Mouse (Mus musculus) adipocyte (in vitro differentiated cells): ENCODE data around the gene Iqgap1.

ENCODE experiments used
- DNase-seq: peaks from one replicate; pipeline ENCODE4 v3.0.0-alpha.2; 2016; ENCODE audit warnings: low spot score

The Iqgap1 gene

DNA sequence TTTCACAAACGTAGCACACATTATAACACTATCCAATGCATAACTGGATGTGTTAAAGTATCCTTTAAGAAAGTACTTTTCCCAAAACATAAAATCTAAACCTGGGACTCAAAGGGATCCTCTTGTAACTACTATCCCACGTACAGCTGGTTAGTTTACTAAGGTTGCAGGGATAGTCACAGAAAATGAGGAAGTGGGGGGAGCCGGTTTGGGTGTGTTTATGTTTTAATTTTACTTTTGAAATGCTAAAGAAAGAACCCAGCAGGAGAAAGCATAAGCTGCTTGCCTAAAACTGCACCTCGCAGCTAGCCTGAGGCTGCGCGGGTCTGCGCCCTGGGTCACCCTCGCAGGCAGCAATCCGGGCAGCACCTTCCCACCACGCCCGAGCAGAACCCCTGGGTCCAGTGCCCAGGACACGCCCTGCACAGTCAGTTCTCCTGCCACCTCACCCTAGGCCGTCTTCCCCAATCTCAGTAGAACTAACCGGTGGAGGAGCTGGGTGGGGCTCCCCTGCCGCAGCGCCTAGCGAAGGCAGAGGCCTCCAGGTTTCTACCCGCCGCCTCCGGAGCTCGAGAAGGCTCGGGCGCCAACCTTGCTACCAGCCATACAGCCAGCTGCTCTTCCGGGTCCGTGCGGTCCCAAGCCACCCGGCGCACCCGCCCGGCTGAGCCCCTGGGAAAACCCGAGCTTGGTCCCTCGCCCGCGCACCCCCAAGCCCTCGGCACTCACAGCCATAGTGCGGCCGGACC, 23.2 kb downstream of the Iqgap1 start:
- no peak for DNase-seq

DNA sequence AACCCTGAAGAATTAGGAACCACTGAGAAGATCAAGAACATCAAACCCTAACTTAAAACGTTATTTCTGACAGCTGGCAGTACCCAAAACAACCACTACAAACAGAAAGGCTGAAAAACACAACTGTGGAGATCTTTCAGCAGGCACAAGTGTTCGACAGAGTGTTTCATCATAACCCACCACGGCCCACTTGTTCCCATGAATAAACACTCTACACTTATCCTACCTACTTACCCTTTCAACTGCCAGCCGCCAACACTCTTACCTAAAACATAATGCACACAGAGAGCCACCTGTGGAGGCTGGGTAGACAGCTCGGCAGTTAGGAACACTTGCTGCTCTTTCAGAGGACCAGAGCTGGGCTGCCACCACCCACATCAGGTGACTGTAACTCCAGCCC, 26.5 kb downstream of the Iqgap1 start:
- DNase-seq = no peak

DNA sequence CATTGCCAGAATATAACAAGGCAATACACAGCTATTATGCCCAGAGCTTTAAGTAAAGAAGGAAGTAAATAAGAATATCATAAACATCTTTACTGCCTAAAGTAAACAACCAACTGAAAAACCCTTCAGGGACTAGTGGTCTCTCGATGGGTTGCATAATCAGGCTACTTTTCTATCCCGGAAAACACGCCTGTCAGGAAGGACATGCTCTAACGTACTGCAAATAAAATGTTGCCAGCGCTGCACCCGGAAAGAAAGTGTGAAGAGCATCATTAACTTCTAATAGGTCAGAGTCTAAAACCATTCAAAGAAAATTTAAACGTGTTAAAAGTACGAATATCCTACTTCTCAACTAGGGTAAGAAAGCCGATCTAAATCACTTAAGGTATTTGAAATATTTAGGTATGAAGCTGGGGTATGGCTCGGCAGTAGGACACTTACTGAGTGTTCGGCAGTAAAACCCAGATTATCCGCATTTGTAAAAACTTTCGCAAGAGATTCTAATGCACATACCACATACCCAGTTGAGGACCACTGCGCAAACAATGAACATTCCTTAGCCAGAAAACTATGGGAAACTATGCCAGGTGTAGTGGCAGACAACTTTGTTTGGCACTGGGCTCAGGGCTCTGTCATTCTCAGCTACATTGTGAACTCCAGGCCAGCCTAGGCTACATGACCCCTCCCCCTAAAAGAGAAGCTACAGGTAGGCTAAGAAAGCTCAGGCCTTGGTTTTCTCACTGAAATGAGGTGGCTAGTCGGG, 28.8 kb downstream of the Iqgap1 start:
- no peak for DNase-seq

DNA sequence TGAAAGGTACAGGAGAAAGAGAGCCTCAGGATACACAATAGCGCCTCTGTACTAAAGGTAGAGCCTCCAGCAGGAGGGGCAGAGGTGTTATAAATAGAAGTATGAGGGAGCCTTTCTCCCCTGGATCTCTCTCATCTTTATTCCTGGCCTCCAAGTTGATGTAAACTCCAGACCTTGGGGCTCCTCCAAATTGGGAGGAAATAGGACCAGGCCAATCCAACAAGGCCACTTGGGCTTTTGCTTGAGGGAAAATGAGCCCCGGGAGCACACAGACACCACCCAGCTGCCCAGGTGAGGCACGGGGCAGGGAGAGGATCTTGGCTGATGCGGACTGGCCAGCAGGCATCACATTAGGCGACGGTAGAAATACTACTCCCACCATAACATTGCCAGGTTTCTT, 29.5 kb downstream of the Iqgap1 start:
- DNase-seq = no peak

DNA sequence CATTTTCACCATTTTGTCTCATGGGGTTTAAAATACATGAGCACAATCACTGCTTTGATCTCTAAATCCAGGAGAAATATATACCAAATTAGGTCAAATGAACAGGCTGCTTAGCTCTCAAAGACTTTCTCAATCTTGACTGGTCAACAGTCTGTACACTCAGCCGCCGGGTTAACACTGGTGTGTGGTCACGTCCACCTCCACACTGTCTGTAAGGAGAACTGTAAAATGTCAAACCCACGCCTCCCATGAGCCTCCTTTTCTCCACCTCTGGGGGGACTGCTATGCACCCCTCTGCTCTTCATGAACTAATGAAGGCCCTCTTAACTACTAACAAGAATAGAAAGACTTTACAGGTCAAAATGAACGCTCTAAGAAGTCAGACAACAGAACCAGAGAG, 36.2 kb downstream of the Iqgap1 start:
- no peak for DNase-seq

DNA sequence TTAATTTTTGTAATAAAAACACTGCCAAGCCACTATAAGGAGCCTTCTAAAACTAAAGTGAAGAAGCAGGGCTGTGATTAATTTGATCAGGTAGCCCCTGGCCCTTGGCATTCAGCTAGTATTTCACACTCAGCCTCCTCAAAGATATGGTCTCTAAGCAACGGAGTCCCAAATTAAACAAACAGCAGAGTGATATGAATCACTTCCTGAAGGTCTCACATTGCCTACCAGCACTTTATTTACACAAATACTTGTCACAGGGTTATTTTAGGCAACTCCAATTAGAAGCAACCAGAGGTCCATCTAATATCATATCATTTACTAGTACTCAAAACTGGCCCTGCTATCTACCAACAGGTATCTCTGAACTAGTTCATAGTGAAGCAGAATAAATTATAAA, 36.7 kb downstream of the Iqgap1 start:
- DNase-seq = no peak

DNA sequence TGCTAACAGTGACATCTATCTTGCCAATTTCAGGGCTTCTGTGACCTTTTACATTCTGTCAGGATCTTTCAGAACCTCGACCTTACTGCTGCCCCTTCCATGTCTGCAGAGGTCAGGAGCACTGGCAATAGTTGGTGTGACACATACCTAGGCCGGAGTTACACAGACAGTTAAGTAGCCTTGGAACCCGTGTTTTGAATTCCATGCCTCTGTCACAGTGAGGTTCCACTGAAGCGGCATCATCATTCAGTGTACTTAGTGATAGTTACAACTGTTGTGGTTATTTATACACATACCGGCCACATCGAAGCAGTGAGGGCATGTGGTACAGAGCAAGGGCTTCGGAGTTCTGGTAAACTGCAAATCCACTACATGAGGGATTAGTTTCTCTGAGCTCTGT, 37.8 kb downstream of the Iqgap1 start:
- no peak for DNase-seq

DNA sequence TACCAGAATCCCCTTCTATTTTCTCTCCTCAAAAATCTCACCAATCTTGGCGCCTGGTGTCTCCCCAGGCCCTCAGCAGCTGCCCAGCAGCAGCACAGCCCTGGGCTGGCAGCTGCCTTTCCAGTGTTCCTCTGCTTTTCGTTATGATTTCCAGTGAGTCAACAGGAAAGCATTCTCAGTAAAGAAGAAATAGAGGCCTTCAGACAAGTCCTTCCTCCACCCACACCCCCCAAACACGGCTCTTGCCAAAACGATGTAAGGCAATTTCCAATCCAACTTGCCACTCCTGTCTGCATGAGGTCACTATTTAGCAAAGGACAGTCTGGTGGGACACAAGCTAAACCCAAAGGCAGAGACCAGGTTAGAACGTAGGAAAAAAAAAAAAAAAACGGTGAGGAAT, 39.0 kb downstream of the Iqgap1 start:
- peak; percentile 39 for DNase-seq

DNA sequence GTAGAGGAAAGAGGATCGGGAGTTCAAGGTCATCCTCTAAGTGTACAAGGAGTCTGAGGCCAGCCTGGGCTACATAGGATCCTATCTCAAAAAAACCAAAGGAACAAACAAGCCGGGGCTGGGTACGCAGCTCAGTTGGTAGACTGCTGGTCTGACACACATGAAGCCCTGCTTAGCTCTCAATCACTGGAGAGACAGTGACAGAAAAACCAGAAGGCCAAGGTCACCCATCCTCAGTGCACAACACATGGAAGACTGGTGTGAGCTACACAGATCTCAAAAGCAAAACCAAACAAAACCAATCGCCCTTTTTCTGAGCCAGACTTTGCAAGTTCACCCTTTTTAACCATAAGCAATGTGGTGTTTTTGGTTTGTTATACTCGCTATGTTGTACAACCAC, 41.9 kb downstream of the Iqgap1 start:
- DNase-seq = no peak

DNA sequence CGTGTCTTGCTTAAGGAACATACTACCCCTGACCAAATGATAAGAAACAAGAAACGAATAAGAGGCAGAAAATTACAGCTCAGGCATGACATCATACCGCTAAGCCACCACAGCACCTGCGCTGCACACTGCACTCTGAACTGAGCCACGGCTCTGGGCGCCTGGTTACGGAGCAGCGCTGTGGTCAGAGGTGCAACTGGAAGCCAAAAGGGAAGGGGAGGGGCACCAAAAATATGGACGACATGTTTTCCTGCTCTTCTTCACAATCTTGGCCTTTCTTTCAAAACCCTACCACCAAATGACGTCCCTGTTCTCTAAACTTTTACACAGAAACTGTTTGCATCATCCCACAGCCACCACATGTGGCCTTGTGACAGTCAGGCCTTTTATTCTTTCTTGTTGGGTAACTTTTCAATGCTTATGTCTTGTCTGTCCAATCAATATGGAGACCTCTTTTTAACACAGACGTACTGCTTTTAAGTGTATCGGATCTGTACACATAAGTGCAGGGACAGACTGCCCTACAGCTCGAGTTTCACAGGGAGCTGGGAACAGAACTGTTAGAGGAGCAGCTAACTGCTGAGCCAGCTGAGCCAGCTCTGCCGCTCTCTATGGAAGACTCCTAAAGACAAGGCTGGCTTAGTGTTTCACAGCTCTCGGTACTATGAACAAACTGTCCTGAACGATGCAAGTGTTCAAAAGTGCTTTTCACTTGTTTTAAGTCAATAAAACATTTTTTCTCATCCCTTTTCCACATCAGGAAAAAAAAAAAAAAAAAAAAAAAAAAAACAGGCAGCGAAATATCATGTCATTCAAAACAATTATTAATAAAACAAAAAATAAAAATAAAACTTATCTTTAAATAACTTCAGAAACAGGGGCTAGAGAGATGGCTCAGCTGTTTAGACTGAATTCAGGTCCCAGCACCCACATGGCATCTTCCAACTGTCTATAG, 43.3 kb downstream of the Iqgap1 start:
- peak; percentile 59 for DNase-seq

DNA sequence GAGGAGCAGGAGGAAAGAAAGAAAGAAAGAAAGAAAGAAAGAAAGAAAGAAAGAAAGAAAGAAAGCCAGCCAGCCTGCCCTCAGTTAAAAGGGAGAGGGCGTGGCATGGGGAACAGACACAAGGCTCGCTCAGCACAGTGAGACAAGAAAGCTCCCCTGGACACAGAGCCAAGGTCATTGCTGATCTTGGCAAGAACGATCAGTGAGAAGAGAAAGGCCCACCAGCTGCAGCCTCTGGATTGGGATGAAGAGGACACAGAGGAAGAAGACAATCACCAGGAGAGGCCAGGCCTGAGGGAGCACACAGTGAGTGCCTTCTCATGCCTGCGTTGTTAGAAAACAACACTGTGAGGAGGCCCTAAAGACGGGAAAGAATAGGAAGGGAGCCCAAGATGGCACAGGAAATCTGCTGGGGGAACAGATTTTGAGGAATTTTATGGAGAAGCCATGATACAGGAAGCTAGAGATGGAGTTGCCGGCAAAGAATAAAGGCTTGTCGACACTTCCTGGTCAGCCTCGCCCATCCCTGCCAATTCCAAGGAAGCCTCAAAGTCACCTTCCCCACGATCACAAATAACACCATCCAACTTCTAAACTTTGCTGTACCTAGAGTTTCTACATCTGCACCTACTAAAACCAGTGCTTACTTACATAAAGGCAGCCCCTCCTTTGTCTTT, 44.2 kb downstream of the Iqgap1 start:
- DNase-seq = peak; percentile 33

DNA sequence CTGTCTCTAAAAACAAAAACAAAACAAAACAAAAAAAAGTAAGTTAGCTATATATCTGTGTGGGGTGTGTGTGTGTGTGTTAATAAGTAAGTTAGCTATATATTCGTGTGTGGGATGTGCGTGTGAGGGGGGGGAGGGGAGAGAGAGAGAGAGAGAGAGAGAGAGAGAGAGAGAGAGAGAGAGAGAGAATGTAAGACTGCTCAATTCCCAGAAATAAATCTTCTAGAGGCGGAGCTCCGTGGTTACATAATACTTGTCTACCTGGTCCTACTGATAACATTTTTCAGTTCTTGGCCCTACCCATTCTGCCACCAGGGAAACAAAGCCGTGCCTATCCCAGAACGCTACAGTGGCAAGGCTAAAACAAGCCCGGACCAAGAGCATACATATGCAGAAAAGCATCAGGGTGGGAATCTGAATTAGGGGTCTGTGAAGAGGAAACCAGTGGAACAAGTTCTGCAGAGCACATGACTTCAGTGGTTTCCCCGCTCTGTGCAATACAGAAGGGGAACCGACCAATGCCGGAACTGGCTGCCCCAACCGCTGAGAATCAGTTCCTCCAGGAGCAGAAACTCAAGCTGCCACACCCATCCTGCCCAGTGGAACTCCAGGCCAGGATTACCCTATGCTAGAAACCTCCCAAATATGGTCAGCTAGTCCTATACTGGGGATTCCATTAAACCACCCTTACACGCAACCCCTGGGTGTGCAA, 46.7 kb downstream of the Iqgap1 start:
- no peak for DNase-seq

DNA sequence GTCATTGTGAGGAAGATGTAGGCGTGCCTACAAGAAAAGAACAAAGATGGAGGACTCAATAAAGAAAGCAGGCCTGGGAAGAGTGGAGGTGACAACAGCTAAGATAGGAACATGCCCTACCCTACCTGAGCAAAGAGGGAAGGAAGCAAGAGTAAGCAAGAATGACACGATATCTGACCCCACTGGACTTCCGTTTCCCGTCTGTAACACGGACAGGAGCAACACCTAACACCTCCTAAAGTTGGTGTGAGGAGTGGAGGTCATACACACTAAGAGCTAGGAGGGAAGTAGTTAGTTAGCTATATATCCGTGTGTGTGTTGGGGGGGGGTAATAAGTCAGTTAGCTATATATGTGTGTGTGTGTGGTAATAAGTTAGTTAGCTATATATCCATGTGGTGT, 47.4 kb downstream of the Iqgap1 start:
- no peak for DNase-seq

DNA sequence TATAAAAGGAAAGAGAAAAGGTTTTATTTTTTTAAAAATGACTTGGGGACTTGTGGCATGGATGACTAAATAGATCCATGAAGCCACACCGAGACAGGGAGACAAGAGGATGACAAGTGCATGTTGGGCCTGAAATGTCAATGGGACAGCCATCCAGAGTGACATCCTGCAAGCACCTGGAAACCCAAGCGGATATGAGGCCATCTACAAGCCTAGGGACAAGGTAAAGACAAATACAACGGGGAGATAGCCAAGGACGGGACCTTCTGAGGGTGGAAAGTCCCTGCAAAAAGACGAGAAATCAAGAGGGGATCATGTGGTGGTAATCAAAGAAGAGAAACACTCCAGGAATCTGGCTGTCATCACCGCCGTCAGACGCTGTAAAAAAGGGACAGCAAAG, 48.6 kb downstream of the Iqgap1 start:
- no peak for DNase-seq

DNA sequence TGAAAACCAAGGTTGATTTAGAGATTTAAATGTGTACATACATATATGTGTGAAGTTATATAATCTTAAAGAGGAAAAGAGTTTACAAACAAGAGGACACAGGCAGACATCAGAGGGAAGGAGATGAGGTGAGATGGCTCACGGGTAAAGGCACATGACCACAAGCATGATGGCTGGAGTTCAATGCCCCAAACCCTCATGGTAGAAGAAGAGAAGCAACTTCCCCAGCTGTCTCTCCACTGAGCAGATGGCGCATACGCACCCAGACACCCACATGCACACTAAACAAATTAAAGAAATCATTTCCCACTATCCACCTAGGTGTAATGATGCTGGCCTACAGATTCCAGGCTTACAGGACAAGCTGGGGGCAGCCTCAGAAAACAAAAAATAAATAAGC, 49.7 kb downstream of the Iqgap1 start:
- DNase-seq = no peak

DNA sequence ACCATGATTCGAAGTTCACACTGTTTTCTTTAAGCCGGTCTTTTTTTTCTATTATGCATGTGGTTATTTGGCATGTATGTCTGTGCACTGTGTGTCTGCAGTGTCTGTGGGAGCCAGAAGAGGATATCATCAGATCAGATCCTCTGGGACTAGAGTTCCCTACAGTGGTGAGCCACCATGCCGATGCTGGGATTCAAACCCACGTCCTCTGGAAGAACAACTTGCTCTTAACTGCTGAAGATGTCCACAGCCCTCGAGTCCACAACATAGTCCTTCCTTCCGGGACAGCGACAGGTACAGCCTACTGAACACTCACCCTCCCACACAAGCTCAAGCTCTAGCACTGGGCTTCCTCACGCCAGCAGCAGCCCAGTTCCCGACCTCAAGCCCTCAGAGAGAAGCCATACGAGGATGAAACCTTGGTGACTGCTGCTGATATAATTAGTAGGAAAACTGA, 50.3 kb downstream of the Iqgap1 start:
- DNase-seq = no peak

DNA sequence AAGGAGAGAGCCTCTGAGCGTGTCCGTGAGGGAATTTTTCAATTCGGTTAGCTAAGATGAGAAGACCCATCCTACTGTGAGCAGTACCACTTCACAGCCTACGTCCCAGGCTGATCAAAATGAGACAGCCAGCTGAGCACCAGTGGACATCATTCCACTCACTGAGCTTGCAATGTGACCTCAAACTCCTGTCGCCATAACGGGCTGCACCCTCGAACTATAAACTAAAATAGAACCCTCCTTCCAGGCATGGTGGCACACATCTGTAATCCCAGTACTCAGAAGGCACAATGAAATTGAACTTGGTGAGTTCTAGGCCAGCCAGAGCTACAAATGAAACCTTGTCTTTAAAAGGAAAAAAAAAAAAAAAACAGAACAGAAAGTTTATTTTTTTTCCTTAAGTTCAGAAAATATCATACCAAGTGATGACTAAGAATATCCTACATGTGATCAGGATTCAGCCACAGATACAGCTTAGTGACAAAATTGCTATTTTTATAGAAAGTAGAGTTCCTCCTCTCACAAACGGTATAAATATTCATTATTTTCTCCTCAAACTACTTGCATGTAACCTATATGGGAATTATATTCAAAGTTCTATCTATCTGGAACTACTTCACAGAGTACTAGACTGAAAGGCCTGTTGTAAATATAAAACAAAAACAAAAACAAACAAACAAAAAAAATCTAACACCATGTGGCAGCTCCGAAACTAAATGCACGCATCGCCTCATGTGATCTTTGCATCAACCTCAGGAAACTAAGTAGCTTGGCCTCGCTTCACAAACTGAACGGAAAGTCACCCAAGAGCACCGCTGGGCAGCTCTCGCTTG, 50.9 kb downstream of the Iqgap1 start:
- no peak for DNase-seq

DNA sequence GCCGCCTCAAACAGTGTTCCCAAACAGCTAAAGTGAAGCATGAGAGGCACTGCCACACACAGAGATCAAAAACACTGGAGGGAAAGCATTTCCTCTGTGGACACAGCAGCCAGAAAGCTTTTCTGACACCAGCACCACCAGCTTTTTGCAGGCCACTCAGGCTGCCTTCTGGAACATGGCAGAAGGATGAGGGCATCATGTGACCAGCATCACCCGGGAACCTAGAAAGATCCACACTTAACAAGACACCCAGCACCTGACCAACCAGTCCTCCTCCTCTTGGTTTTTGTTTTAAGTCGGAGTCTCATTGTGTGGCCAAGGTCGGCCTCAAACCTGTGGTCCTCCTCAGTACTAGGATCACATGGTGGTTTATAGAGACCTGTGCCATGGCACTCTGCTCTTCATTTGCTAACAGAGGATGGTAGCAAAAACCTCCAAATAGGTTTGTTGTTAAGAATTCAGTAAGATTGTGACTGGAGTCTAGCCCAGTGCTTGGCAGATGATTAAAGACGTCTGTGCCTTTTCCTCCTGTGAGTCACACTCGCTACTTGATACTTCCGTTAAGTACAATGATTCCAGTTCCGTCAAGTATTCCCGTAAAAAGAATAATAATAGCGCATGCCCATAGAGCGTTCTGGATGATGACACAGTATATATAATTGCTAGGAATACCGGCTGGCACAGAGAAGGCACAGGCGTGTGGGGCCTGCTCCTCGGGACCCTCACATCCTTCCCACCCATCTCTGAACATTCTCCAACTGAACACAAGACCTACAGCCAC, 51.8 kb downstream of the Iqgap1 start:
- DNase-seq = peak; percentile 76

DNA sequence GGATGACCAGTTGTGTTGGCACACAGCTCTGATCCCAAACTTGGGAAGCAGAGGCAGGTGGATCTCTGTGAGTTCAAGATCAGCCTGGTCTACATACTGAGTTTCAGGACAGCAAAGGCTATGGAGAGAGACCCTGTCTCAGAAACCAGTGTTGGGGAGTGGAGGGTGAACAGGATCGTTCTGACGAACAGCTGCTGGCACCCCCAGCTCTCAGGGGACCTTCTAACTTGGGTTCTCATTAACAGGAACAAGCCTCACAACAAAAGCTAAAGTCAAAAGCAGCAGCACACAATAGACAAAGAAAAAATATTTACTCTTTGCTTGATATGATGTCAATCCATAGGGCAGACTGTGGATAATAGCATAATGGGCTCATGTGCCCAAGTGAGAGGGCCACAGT, 55.3 kb downstream of the Iqgap1 start:
- DNase-seq = no peak
